Mouse (Mus musculus): ENCODE data around the gene Clec10a. TPM values are rescaled to one million over a fixed set of nuclear protein-coding genes. Genes with fewer than 3 reads are reported as not detected.
A peak's percentile ranks its signal among the peaks of the same experiment; 100 is the strongest.

Gene Clec10a
- total RNA-seq, 2 experiments from 2014 or later: 0.82 to 1.0 TPM

GRCm38 (mm10) chr11:70214191-70214855, 58.3 kb downstream of the Clec10a start:
- intact Hi-C loops (cut with DNase I): loop anchor here (5.0 kb wide), 2 partner anchors 42 to 282 kb away; no protein-coding TSS in a partner anchor
- no peak for DNase-seq

- intact Hi-C loops (cut with DNase I): loop anchor here (5.0 kb wide), 2 partner anchors 43 to 283 kb away; no protein-coding TSS in a partner anchor
- DNase-seq: no peak
These were observed 58.8 kb downstream of the Clec10a start for GRCm38 (mm10) chr11:70214856-70215209.

GRCm38 (mm10) chr11:70215301-70215700, 59.3 kb downstream of the Clec10a start:
- no peak for DNase-seq
- intact Hi-C loops (cut with DNase I): no loop called here

GRCm38 (mm10) chr11:70216103-70216502, 60.1 kb downstream of the Clec10a start:
- no peak for DNase-seq
- intact Hi-C loops (cut with DNase I): no loop called here

- DNase-seq: no peak
- intact Hi-C loops (cut with DNase I): no loop called here
These were observed 62.0 kb downstream of the Clec10a start for GRCm38 (mm10) chr11:70218039-70218438.

GRCm38 (mm10) chr11:70218741-70219470, 62.9 kb downstream of the Clec10a start:
- DNase-seq: no peak
- intact Hi-C loops (cut with DNase I): no loop called here

GRCm38 (mm10) chr11:70219873-70220272, 63.9 kb downstream of the Clec10a start:
- DNase-seq: no peak
- intact Hi-C loops (cut with DNase I): no loop called here

- peak in 1 of 2 experiments; percentile 56 for DNase-seq
- intact Hi-C loops (cut with DNase I): no loop called here
These were observed 64.3 kb downstream of the Clec10a start for GRCm38 (mm10) chr11:70220323-70220722.

Other genes with a start within 250 kb of the Clec10a start
- gene Gps2, start 242.3 kb upstream of the Clec10a start, total RNA-seq (2021): 10 to 100 TPM; 29.4 to 30.5 TPM
- 100 to 1,000 TPM; 488 to 490 TPM for gene Eif5a, start 234.2 kb upstream of the Clec10a start, total RNA-seq (2021)
- 10 to 100 TPM; 22.7 to 25.7 TPM for gene Ybx2, start 220.4 kb upstream of the Clec10a start, total RNA-seq (2021)
- gene Slc2a4, start 208.0 kb upstream of the Clec10a start, total RNA-seq (2021): 100 to 1,000 TPM; 135 to 144 TPM
- gene Cldn7, start 191.4 kb upstream of the Clec10a start, total RNA-seq (2021): not detected
- gene Ctdnep1, start 175.0 kb upstream of the Clec10a start, total RNA-seq (2021): 100 to 1,000 TPM; 144 to 159 TPM
- gene Elp5, start 173.7 kb upstream of the Clec10a start, total RNA-seq (2021): 10 to 100 TPM; 60.7 to 64.6 TPM
- gene Gabarap, start 165.1 kb upstream of the Clec10a start, total RNA-seq (2021): 100 to 1,000 TPM; 275 to 295 TPM
- gene Phf23, start 160.4 kb upstream of the Clec10a start, total RNA-seq (2021): 10 to 100 TPM; 23.1 to 27.7 TPM
- gene Dvl2, start 155.6 kb upstream of the Clec10a start, total RNA-seq (2021): 10 to 100 TPM in 1 of 2 experiments, 1 to 10 TPM in 1; 8.6 to 11.8 TPM
- 1,000 to 10,000 TPM; 1,260 to 1,282 TPM for gene Acadvl, start 140.8 kb upstream of the Clec10a start, total RNA-seq (2021)
- 10 to 100 TPM; 11.5 to 12.0 TPM for gene Dlg4, start 139.3 kb upstream of the Clec10a start, total RNA-seq (2021)
- gene Asgr1, start 102.1 kb upstream of the Clec10a start, total RNA-seq (2021): under 1 TPM in 1 of 2 experiments, not detected in 1; 0.22 TPM
- gene Asgr2, start 63.6 kb upstream of the Clec10a start, total RNA-seq (2021): not detected
- 1 to 10 TPM in 1 of 2 experiments, under 1 TPM in 1; 0.69 to 1.0 TPM for gene Mgl2, start 25.9 kb upstream of the Clec10a start, total RNA-seq (2021)
- gene Slc16a11, start 56.6 kb downstream of the Clec10a start, total RNA-seq (2021): under 1 TPM; 0.20 to 0.91 TPM
- gene Slc16a13, start 64.9 kb downstream of the Clec10a start, total RNA-seq (2021): 1 to 10 TPM; 5.2 to 6.8 TPM
- gene Bcl6b, start 73.6 kb downstream of the Clec10a start, total RNA-seq (2021): 10 to 100 TPM; 54.7 to 55.5 TPM
- gene 0610010K14Rik, start 81.7 kb downstream of the Clec10a start, total RNA-seq (2021): 10 to 100 TPM; 54.8 to 60.8 TPM
- 1 to 10 TPM; 3.3 to 3.4 TPM for gene Gm21988, start 83.6 kb downstream of the Clec10a start, total RNA-seq (2021)
- gene Rnasek, start 83.6 kb downstream of the Clec10a start, total RNA-seq (2021): 100 to 1,000 TPM in 1 of 2 experiments, 10 to 100 TPM in 1; 96.4 to 102 TPM
- gene Alox12, start 99.2 kb downstream of the Clec10a start, total RNA-seq (2021): 1 to 10 TPM; 3.4 to 5.2 TPM
- gene Alox12e, start 166.4 kb downstream of the Clec10a start, total RNA-seq (2021): not detected
- gene Alox15, start 195.8 kb downstream of the Clec10a start, total RNA-seq (2021): 1 to 10 TPM in 1 of 2 experiments, under 1 TPM in 1; 0.34 to 3.2 TPM

Measured in heart, postnatal 10 days (tissue).